Mouse (Mus musculus) limb, embryonic 10.5 days (tissue): ENCODE data around the gene Prex1. TPM values are rescaled to one million over a fixed set of nuclear protein-coding genes. Genes with fewer than 3 reads are reported as not detected.

Experiments
- DNase-seq: peaks from one replicate; pipeline ENCODE4 v3.0.0-alpha.2; 2017; ENCODE audit warnings: low spot score
- H3K27ac ChIP-seq: fragments of 300-500 bp; sonication (generic); 2 replicates; pipeline ENCODE4 v1.5.1; 2016; ENCODE audit warnings: mild to moderate bottlenecking
- H3K27me3 ChIP-seq: fragments of 300-500 bp; sonication (generic); 2 replicates; pipeline ENCODE4 v1.6.1; 2016; ENCODE audit warnings: low read depth, mild to moderate bottlenecking; ENCODE audit not compliant: poor library complexity, severe bottlenecking
- H3K36me3 ChIP-seq: fragments of 300-500 bp; sonication (generic); 2 replicates; pipeline ENCODE4 v1.6.1; 2016; ENCODE audit warnings: mild to moderate bottlenecking, moderate library complexity
- H3K4me1 ChIP-seq: fragments of 300-500 bp; sonication (generic); 2 replicates; pipeline ENCODE4 v1.6.1; 2016
- H3K4me3 ChIP-seq: fragments of 300-500 bp; sonication (generic); 2 replicates; pipeline ENCODE4 v1.5.1; 2016; ENCODE audit warnings: mild to moderate bottlenecking, moderate library complexity
- H3K9me3 ChIP-seq: fragments of 300-500 bp; sonication (generic); replicated peaks from 2 replicates; pipeline ENCODE4 v1.6.1; 2016; ENCODE audit warnings: mild to moderate bottlenecking
- WGBS: fragments of 180-500 bp; shearing (Covaris S2); methylation state at CpG from one replicate; pipeline ENCODE4 v1.1.7; 2016; 5-methylcytosine and 5-hydroxymethylcytosine counted together
- polyA plus RNA-seq: library from polyadenylated mRNA; unstranded; fragments of >200 nt; fragmentation: Nextera tagmentation; extraction: Ambion mirVana; gene quantifications from 2 replicates; pipeline ENCODE4 v1.2.1, GENCODE M21; 2016

Gene Prex1
- polyA plus RNA-seq, 1 experiment from 2014 or later: 26.2 TPM

DNA sequence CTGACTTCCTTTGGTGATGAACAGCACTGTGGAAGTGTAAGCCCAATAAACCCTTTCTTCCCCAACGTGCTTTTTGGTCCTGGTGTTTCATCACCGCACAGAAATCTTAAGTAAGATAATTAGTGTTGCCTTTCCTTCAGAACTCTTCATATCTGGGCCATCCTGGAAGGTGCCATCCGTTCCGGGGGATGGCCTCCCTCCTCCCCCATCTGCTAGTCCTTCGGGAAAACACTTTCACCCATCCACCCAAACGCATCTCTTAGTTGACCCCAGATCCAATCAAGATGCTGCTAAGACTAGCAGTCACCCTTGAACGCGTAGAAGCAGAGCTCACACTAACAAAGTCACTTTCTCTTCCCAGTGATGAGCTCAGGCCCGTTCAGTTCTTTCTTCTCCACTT lies 150.6 kb downstream of the Prex1 start:
- WGBS: 89% methylated on average over 9 of the region's 9 CpGs
- H3K4me1 ChIP-seq: peaks cover 61% of the 10 kb centered on the region
- no peak for DNase-seq
- H3K27ac ChIP-seq: peak overlapping the region; percentile 78
- H3K9me3 ChIP-seq: no peaks in the 10 kb centered on the region
- no peak overlapping the region for H3K4me3 ChIP-seq
- no peaks in the 10 kb centered on the region for H3K27me3 ChIP-seq
- H3K36me3 ChIP-seq: peaks cover 14% of the 10 kb centered on the region

DNA sequence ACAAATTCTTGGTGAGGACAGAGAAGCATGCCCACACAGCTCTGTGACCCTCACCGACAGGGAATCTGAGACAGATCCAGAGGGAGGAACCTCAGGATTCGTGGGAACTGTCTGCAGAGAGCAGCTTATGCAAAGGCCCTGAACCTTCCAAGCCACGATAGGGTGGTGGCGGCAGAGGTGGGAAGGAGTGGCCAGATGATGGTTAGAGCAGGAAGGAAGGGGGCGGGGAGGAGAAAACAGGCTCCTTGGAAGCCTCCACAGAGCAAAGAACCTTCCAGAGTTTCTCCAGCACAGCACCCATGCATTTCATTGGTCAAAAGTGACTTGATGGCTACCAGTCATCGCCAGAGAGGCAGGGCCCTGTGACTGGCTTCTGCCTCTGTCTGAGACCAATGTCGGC lies 151.9 kb downstream of the Prex1 start:
- no peak for DNase-seq
- Histone ChIP-seq H3K4me1 (peaks cover 65% of the 10 kb centered on the region), H3K4me3 (no peak overlapping the region), H3K27ac (peak overlapping the region; percentile 82), H3K36me3 (peaks cover 3% of the 10 kb centered on the region; the same call in 1 of the 2 replicates), H3K9me3 (no peaks in the 10 kb centered on the region), H3K27me3 (no peaks in the 10 kb centered on the region)
- WGBS: 71% methylated on average over 7 of the region's 7 CpGs

DNA sequence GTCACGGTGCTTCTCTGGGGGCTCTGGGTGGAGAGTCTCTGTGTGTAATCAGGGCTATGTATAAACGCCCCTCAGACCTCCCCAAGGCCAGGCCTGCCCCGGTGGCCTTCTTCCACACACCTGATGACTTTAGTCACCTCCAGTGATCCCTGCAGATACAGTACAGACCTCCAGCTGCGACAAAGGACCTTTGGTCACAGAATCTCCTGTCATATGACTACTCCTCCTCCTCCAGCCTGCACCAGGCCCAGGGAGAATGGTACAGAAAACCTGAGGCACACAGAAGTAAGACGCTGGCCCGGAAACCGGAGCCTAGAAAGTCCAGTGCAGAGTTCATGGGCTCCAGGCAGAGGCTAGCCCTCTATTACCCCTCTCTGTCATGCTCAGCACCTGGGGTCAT lies 152.8 kb downstream of the Prex1 start:
- Histone ChIP-seq H3K27ac (peak overlapping the region; percentile 82), H3K4me1 (peaks cover 69% of the 10 kb centered on the region), H3K27me3 (no peaks in the 10 kb centered on the region), H3K4me3 (no peak overlapping the region), H3K36me3 (no peaks in the 10 kb centered on the region), H3K9me3 (no peaks in the 10 kb centered on the region)
- 83% methylated on average over 7 of the region's 7 CpGs for WGBS
- DNase-seq: no peak

DNA sequence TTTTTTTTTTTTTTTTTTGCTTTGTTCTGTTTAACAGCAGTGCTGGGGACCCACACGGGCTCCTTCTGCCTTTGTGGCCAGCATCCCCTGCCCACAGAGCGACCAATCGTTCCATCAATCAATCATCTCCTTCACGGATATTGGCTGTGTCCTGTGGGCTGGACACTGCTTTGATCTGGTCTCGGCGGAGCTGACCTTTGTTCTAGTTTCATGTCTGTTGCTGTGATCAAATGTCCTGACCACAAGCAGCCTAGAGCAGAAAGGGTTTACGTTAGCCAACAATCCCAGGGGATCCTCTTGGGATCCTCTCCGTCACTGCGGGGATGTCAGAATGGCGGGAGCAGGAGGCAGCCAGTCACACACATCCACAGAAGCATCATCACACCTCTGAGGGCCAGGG lies 154.1 kb downstream of the Prex1 start:
- Histone ChIP-seq H3K9me3 (no peaks in the 10 kb centered on the region), H3K4me1 (peaks cover 62% of the 10 kb centered on the region), H3K27ac (peak overlapping the region; percentile 82), H3K4me3 (0 out of 2 replicates have a peak overlapping the region, but pooled peaks have one; percentile 13), H3K27me3 (no peaks in the 10 kb centered on the region), H3K36me3 (no peaks in the 10 kb centered on the region)
- 9% methylated on average over 10 of the region's 10 CpGs for WGBS
- DNase-seq: no peak

DNA sequence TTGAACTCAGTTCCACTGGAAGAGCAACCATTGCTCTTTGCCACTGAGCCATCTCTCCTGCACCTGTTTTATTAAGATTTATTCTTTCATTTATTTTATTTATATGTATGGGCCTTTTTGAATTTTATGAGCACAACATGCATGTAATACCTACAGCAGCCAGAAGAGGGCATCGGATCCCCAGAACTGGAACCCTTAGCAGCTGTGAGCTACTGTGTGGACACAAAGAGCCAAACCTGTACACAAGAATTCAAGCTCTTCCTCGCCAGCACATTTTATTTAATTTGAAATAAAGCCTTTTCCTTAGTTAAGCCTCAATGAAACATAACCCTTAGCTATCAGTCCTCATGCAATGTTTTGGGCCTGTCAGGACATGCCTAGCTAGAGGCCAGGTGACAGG lies 158.1 kb downstream of the Prex1 start:
- Histone ChIP-seq H3K4me1 (peaks cover 71% of the 10 kb centered on the region), H3K27ac (peak overlapping the region; percentile 68; the same call in 1 of the 2 replicates)
- peak; percentile 65 for DNase-seq

DNA sequence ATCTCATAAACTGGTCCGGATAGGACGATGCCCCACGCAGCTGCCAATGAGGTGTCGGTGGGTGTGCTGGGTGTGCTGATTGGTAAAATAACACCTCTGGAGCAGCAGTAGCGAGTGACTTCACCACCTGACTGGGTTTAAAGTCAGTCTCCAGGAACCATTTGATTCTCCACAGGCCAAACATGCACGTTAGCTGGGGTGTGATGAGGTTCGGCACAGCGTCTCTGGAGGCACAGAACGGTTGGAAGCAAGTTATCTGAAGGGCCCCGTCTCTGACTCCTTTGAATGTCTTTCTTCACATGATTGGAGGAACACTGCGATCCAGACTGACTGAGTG lies 159.5 kb downstream of the Prex1 start:
- WGBS: 60% methylated on average over 11 of the region's 11 CpGs
- Histone ChIP-seq H3K4me1 (peaks cover 71% of the 10 kb centered on the region), H3K27ac (peak overlapping the region; percentile 80), H3K27me3 (no peaks in the 10 kb centered on the region), H3K4me3 (no peak overlapping the region), H3K36me3 (no peaks in the 10 kb centered on the region), H3K9me3 (no peaks in the 10 kb centered on the region)
- DNase-seq: no peak

More for the DNA sequence above, 158.1 kb downstream of the Prex1 start:
- WGBS: 64% methylated on average over 2 of the region's 2 CpGs
- no peaks in the 10 kb centered on the region for H3K27me3 ChIP-seq
- H3K4me3 ChIP-seq: no peak overlapping the region
- no peaks in the 10 kb centered on the region for H3K36me3 ChIP-seq
- no peaks in the 10 kb centered on the region for H3K9me3 ChIP-seq

DNA sequence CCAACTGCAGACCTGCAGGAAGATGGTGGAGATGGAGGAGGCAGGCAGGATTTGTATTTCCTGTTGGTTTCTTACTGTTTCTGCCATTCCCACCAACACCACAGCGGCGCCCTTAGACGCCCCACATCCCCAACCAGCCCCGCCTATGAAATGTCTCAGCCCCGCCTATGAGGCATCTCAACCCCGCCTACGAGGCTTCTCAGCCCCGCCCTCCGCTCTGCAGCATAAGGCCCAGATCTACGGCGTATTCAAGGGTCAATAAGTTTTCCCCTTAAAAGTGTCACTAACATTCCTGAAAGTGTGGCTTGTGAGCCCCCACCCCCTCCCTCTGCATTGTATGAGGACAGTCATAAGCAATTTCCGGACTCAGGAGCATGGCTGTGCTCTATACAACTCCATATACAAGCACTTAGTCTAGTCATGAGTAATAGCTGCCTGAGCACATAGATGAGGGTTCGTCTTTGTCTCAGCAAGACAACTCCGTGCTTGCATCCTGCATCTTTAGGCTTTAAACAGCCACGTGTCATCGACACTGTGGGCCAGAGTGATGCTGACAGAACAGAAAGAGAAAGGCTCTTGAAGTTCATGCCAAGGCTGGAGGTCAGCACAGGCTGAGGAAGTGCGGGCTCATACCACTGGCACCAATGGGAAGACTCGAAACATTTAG lies 160.0 kb downstream of the Prex1 start:
- Histone ChIP-seq H3K9me3 (no peaks in the 10 kb centered on the region), H3K4me1 (peaks cover 68% of the 10 kb centered on the region), H3K36me3 (no peaks in the 10 kb centered on the region), H3K27ac (peak overlapping the region; percentile 80), H3K27me3 (no peaks in the 10 kb centered on the region), H3K4me3 (peak overlapping the region; percentile 25)
- 28% methylated on average over 18 of the region's 18 CpGs for WGBS
- DNase-seq: peak; percentile 76

DNA sequence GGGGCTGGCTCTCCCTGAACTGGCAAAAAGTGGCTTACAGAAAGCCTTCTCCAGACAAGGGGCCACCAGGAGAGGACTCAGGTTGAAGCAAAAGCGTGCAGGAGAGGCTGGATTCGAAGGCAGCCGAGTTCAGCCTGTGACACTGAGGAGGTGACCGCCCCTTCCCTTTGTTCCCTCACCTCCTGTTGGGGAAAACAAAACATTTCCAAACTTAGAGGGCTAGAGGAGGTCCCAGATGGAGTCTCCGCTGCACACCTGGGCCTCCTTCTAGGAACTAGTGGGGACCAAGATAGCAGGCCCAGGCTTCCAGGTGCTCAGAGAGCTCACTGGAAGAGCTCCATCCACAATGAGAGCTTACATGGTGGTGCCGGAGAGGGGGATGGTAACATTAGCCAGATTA lies 161.0 kb downstream of the Prex1 start:
- Histone ChIP-seq H3K27ac (peak overlapping the region; percentile 80), H3K4me1 (peaks cover 59% of the 10 kb centered on the region), H3K9me3 (no peaks in the 10 kb centered on the region), H3K27me3 (no peaks in the 10 kb centered on the region), H3K36me3 (no peaks in the 10 kb centered on the region), H3K4me3 (peak overlapping the region; percentile 25; the same call in 1 of the 2 replicates)
- WGBS: 62% methylated on average over 6 of the region's 6 CpGs
- DNase-seq: no peak

DNA sequence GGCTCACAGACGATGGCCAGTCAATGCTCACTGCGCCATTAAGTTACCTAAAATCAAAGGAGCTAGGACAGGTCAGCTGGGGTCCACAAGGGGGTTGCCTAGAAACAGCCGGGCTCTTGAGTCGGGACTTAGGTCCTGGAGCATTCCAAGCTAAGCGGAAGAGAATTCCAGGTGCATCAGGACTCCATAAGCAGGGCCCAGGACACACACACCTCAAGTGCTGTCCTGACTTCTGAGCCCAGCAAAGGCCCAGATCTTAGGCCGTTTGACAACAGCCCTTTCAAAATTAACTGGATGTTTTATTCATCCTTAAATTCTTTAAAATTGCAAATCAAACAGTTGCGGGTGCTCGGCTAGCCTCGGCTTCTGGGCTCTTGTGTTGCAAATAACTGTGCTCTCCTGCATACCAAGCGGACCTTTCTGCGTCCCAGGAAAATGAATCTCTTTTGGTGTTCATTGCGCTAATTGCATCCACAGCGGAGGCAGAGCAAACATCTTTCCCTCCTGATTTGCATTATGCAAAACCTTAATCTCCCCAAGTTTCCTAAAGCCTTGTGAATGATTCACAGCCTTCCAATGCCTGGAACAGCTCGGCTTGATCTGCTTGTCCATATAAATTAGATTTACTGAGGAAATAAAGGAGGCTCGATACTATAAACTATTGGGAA lies 161.7 kb downstream of the Prex1 start:
- H3K4me3 ChIP-seq: no peak overlapping the region
- peaks cover 55% of the 10 kb centered on the region for H3K4me1 ChIP-seq
- no peaks in the 10 kb centered on the region for H3K9me3 ChIP-seq
- H3K27me3 ChIP-seq: no peaks in the 10 kb centered on the region
- 60% methylated on average over 15 of the region's 15 CpGs for WGBS
- no peaks in the 10 kb centered on the region for H3K36me3 ChIP-seq
- H3K27ac ChIP-seq: peak overlapping the region; percentile 80
- DNase-seq: no peak

DNA sequence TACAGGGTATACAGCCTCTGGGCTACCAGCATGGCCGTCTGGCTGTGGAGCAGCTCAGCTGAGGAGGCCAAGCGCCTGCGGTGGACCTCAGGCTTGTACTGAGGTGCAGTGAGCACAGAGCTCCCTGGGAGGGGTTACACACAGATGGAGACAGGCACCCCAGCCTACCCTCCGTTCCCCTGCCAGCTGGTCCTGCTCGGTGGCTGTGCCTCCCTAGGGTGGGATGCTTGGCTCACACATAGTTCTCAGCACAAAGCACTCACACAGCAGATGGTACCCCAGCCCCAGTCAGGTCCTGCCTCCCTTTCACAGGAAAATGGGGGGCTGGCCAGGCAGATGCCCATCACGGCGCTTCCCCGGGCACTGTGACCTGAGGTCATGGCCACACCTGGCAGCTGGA lies 163.8 kb downstream of the Prex1 start:
- no peak overlapping the region for H3K4me3 ChIP-seq
- H3K27ac ChIP-seq: peak overlapping the region; percentile 70; the same call in 1 of the 2 replicates
- H3K36me3 ChIP-seq: no peaks in the 10 kb centered on the region
- no peak for DNase-seq
- H3K9me3 ChIP-seq: no peaks in the 10 kb centered on the region
- H3K27me3 ChIP-seq: no peaks in the 10 kb centered on the region
- peaks cover 69% of the 10 kb centered on the region for H3K4me1 ChIP-seq
- WGBS: 83% methylated on average over 8 of the region's 8 CpGs

DNA sequence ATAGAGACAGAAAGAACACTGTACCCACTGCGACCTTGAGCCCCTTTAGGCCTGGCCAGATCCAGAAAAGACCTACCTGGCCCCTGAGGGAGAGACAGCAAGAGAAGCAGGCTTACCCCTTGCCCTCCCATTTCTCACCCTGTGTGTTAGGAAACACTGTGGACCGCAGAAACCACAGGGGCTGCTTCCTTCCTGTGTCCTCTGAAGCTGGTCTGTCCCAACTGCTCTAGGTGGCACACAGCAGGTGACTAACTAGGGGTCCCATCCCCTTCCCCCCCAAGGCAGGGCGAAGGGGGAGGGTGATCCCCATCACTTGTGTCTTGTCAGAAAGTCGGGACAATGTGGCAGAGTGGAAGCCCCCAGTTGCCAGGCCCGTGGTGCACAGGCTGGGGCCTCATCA lies 164.6 kb downstream of the Prex1 start:
- Histone ChIP-seq H3K27me3 (no peaks in the 10 kb centered on the region), H3K9me3 (no peaks in the 10 kb centered on the region), H3K4me1 (peaks cover 75% of the 10 kb centered on the region), H3K27ac (peak overlapping the region; percentile 70), H3K36me3 (no peaks in the 10 kb centered on the region), H3K4me3 (no peak overlapping the region)
- DNase-seq: no peak
- 79% methylated on average over 5 of the region's 5 CpGs for WGBS

DNA sequence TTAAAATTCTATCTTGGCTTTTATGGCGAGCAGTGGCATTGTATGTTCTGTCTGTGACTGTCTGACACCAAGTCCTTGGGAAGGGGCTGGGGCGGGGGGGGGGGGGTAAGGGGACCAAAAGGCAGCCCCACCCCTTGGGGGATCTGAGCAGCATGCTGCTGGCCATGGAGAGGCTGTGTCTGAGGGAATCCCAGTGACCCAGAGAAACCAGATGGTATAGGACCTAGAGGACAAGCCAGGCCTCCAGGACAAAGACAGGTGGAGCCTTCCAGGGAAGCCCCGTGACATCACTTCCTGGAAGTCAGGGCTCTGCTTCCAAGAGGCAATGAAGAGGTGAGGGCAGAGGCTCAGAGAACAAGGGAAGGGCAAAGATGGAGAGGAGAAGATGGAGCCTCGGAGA lies 168.1 kb downstream of the Prex1 start:
- Histone ChIP-seq H3K36me3 (no peaks in the 10 kb centered on the region), H3K27ac (peak overlapping the region; percentile 80), H3K4me1 (peaks cover 65% of the 10 kb centered on the region), H3K27me3 (no peaks in the 10 kb centered on the region), H3K4me3 (no peak overlapping the region), H3K9me3 (no peaks in the 10 kb centered on the region; the same call in 1 of the 2 replicates)
- WGBS: 63% methylated on average over 4 of the region's 4 CpGs
- no peak for DNase-seq

DNA sequence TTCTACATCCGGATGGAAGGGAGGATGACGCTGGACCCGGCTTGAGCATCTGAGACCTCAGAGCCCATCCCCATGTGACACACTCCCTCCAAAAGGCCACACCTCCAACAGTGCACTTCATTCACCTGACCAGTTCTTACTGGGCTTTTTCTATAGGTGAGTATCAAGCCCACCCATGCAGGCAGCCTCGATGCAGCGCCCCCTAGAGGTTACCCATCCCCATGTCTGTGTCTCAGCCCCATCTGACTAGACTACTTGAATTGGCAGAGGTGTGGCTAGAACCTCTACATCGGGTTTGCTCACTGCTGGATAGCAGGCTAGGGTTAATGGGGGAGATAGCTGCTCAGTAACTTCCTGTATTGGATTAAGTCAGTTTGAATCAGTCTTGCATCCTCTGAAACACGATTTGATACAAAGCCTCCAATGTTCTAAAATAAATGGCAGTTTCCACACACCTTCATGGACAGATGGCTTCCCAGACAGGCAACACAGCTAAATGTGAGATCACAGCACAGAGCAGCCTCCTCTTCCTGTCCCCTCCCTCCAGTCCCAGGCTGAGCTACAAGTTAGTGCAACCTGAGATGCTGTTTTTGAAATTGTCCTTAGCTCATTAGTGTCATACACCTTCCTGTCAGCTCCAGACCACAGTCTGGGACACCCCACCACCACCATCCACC lies 168.9 kb downstream of the Prex1 start:
- no peak for DNase-seq
- no peaks in the 10 kb centered on the region for H3K36me3 ChIP-seq
- WGBS: 55% methylated on average over 7 of the region's 7 CpGs
- H3K4me1 ChIP-seq: peaks cover 62% of the 10 kb centered on the region
- H3K27me3 ChIP-seq: no peaks in the 10 kb centered on the region
- H3K9me3 ChIP-seq: no peaks in the 10 kb centered on the region; the same call in 1 of the 2 replicates
- H3K27ac ChIP-seq: peak overlapping the region; percentile 80
- H3K4me3 ChIP-seq: no peak overlapping the region
